9 mouse cellular contexts compared by ENCODE assay signal in the genomic region with DNA sequence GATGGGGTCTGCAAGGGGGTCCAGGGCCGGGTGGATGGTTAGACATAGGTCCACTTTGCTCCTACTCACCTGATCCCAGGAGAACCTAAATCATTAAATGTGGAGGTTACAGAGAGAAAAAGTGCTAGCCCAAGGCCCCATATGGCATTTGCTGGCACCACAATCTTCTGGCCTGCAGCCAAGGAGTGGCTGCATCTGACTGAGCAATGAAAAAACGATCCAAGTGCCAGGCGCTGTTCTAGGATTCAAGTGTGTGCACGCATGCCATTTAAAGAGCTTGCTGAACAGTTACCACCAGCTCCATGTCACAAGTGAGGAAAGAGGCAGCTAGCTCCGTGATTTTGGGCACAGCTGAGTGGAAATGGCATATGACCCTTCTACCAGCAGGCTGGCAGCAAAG. TPM values are rescaled to one million over a fixed set of nuclear protein-coding genes. Genes with fewer than 3 reads are reported as not detected.
DNase-seq lines count a peak whose midpoint lies in the region; ATAC-seq lines count a peak whose summit lies in the region.
"Had no signal": no experiment of that assay in that cellular context is flagged by ENCODE, and none has a peak within 500 bp of the region (broad histone marks: within the 10 kb centered on the region; RNA-seq: fewer than 3 reads in every experiment).

No protein-coding gene starts in this region.

- no peaks in the 10 kb centered on the region for H3K9me3 ChIP-seq in heart, embryonic 11.5 days (replicated peaks; ENCODE audit: control insufficient read depth, low read length)

- no peak overlapping the region for H3K9ac ChIP-seq in heart, embryonic 11.5 days (ENCODE audit: low read depth, low read length)

- no peak overlapping the region for H3K4me3 ChIP-seq in heart, embryonic 11.5 days (ENCODE audit: low read depth, low read length)
- H3K4me3 ChIP-seq: myocyte had no signal

- H3K4me1 ChIP-seq in heart, embryonic 11.5 days (ENCODE audit: control insufficient read depth, insufficient read depth, low read length): no peaks in the 10 kb centered on the region

- H3K36me3 ChIP-seq in heart, embryonic 11.5 days (ENCODE audit: control insufficient read depth, insufficient read depth, low read length): no peaks in the 10 kb centered on the region

- peaks cover 36% of the 10 kb centered on the region for H3K27me3 ChIP-seq in heart, embryonic 11.5 days (ENCODE audit: control insufficient read depth, insufficient read depth, low read length)

- ATAC-seq in heart, embryonic 11.5 days (replicated peaks; ENCODE audit: insufficient number of reproducible peaks, low FRiP score, low TSS enrichment): no peak

- no peak overlapping the region for H3K4me2 ChIP-seq in heart, embryonic 11.5 days

- WGBS in heart, embryonic 11.5 days (ENCODE audit: insufficient replicate concordance): 71% methylated on average over 5 of the region's 5 CpGs

- peak; percentile 93 for DNase-seq in heart, adult 11 months
- DNase-seq in 3T3-L1 (ENCODE audit: low read depth, low spot score): peak; percentile 75
- peak; percentile 95 for DNase-seq in cerebellum, adult 11 months
- DNase-seq in kidney, postnatal 25 days: peak; percentile 82 to 83
- DNase-seq in lung, postnatal 4 days: peak; percentile 20 to 35
- DNase-seq in thymus, postnatal 36 days: no peak
- no peak for DNase-seq in B cell, adult 2 months

- no peak overlapping the region for H3K27ac ChIP-seq in heart, embryonic 11.5 days (ENCODE audit: low read depth, low read length)

RNA-seq across cellular contexts. Expression of gene Ghrhr, which starts 23.8 kb away (rescaled TPM):
- polyA plus RNA-seq in heart, embryonic 11.5 days (2014; fragmentation: Nextera tagmentation; extraction: Ambion mirVana): not detected in 2 replicates
- polyA plus RNA-seq: myocyte had no signal

RNA-seq across cellular contexts. Expression of gene Adcyap1r1, which starts 51.9 kb away (rescaled TPM):
- 2.6 and 3.1 TPM in 2 replicates for polyA plus RNA-seq in heart, embryonic 11.5 days (2014; fragmentation: Nextera tagmentation; extraction: Ambion mirVana)
- polyA plus RNA-seq: myocyte had no signal

Comparison
In these comparisons a context has a peak if more than half of its experiments do, and no peak if none do; other contexts are left out.
1. DNase-seq: peak in heart, adult 11 months (single experiment), 3T3-L1 (single experiment), cerebellum, adult 11 months (single experiment), kidney, postnatal 25 days (2 of 2) and lung, postnatal 4 days (2 of 2); none in thymus, postnatal 36 days (0 of 2) and B cell, adult 2 months (0 of 2).